Mouse (Mus musculus): ENCODE data around the gene Srsf4. TPM values are rescaled to one million over a fixed set of nuclear protein-coding genes. Genes with fewer than 3 reads are reported as not detected.
A peak's percentile ranks its signal among the peaks of the same experiment; 100 is the strongest.

Srsf4 gene
- polyA plus RNA-seq, 1 experiment from 2014 or later: 142 TPM

DNA sequence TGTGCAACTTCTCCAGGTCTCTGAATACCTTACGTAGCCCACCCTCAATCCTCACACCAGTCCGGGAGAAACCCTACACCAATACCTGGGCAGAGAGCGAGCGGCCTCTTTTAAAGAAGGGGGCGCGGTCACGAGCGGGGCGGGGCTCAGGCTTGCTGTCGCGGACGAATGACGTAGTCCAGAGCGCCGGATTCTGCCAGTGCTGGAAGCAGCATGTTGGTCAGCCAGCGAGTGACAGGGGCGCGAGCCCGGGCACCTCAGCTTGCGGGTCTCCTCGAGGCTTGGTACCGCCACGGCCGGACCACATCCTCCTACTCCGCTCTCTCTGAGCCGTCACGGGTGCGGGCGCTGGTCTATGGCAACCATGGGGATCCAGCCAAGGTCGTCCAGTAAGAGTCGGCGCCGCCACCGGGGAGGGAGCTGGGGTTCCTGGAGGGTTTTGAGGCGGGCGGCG lies 30.1 kb upstream of the Srsf4 start, which contains the start of gene Mecr:
Mecr (plus strand) TSS at position 181 of the 454 bp plus-strand sequence.
- peak; percentile 95 for DNase-seq (ENCODE audit: low spot score)
- H3K9me3 ChIP-seq: no peaks in the 10 kb centered on the region
- H3K36me3 ChIP-seq (replicated peaks): peaks cover 7% of the 10 kb centered on the region
- WGBS: under 1% methylated on average over 37 of the region's 37 CpGs
- H3K4me1 ChIP-seq: peaks cover 41% of the 10 kb centered on the region
- H3K4me3 ChIP-seq: peak within 1 kb of the TSS; percentile 100
- H3K27me3 ChIP-seq (replicated peaks; ENCODE audit: low read depth, poor library complexity, severe bottlenecking): peaks cover 25% of the 10 kb centered on the region
- peak within 1 kb of the TSS; percentile 82 for H3K27ac ChIP-seq (replicated peaks)

DNA sequence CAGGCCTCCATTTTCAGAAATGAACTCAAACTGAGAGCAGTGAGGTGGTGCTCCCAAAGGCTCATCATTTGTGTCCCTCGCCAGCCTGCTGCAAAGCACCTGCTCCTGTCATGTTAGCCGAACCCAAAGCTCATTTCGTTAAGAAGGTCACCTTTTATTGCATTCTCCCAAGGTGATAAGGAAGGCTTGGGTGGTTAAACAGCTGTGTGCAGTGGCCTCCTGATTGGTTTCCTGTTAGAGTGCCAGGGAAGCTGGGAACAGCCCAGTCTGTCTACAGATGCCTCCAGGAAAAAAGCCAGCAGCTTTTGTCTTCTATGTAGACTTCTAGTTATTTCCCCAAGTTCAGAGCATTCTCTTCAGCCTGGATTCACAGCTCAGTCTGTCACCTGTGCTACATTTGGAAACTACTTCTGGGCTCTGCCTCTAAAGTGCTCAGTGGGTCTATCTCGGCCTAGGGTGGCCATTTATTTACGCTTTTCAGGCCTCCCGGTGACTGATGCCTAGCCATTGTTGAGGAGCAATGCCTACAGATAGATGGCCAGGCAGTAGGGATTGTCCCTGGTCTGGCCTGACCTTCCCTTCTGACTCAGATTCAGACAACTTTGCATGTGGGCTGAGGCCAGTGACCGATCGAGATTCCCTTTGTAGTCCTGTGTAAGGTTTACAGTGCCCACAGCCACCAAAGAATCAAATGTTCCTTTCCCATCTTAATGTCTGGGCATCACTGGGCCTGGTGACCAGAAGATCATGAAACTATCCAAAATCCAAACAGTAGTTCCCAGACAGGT lies 27.2 kb upstream of the Srsf4 start:
- Histone ChIP-seq H3K27ac (replicated peaks) (no peak overlapping the region), H3K4me1 (peaks cover 42% of the 10 kb centered on the region), H3K4me3 (no peak overlapping the region), H3K36me3 (replicated peaks) (peaks cover 15% of the 10 kb centered on the region), H3K27me3 (replicated peaks; ENCODE audit: low read depth, poor library complexity, severe bottlenecking) (peaks cover 7% of the 10 kb centered on the region; the same call in 1 of the 2 replicates), H3K9me3 (no peaks in the 10 kb centered on the region)
- 87% methylated on average over 8 of the region's 8 CpGs for WGBS
- DNase-seq (ENCODE audit: low spot score): no peak

DNA sequence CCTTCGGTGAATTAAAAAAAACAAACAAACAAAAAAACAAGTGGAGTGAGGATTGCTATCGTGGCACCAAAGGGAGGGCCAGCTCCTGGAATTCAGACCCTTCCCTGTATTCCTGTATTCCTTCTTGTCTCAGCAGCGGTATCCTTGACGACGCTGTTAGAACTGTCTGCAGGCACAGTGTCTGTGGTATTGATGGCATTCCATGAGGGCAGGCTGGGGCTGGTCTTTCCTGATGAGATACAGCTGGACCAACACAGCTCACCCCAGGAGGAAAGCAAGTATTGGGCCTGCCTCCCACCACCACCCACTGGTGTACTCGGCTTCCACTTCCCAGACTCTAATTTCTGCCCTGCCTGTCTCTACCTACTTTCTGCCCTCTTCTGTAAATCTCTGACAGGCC lies 25.3 kb upstream of the Srsf4 start:
- Histone ChIP-seq H3K27ac (replicated peaks) (peak overlapping the region; percentile 61), H3K36me3 (replicated peaks) (peaks cover 15% of the 10 kb centered on the region), H3K9me3 (no peaks in the 10 kb centered on the region), H3K4me1 (peaks cover 38% of the 10 kb centered on the region), H3K27me3 (replicated peaks; ENCODE audit: low read depth, poor library complexity, severe bottlenecking) (no peaks in the 10 kb centered on the region), H3K4me3 (no peak overlapping the region)
- WGBS: 68% methylated on average over 6 of the region's 6 CpGs
- DNase-seq (ENCODE audit: low spot score): peak; percentile 47

DNA sequence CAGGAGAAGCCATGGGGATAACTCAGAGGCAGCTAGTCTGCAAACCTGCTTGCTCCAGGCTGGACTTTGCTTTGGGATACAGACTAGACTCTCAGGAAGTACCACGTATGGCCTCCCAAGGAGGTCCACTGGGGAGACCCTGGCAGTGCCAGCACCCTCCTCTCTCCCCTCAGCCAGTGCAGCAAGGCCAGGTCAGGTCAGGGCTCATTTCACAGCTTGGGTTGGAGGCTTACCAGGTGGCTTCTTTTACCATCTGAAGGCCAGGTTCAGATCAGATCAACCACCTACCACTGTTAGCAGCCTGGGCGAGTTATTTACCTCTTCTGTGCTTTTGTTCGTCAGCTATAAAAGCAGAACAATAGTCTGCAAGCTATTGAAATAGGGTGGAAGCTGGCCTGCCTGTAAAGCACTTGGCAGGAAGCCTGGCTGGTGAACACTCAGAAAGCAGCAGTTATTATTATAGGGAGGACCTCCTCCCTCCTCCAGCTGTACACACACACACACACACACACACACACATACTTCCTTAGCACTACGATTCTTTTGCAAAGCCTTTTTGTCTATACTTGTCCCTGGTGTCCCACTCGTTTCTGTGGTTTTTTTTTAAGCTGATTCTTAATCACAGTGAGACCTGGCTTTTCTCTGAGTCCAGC lies 23.3 kb upstream of the Srsf4 start:
- WGBS: 60% methylated on average over 5 of the region's 5 CpGs
- peaks cover 24% of the 10 kb centered on the region for H3K4me1 ChIP-seq
- no peak overlapping the region for H3K4me3 ChIP-seq
- no peak for DNase-seq (ENCODE audit: low spot score)
- peak overlapping the region; percentile 51; the same call in 1 of the 2 replicates for H3K27ac ChIP-seq (replicated peaks)
- H3K27me3 ChIP-seq (replicated peaks; ENCODE audit: low read depth, poor library complexity, severe bottlenecking): no peaks in the 10 kb centered on the region
- H3K36me3 ChIP-seq (replicated peaks): peaks cover 15% of the 10 kb centered on the region
- H3K9me3 ChIP-seq: no peaks in the 10 kb centered on the region

DNA sequence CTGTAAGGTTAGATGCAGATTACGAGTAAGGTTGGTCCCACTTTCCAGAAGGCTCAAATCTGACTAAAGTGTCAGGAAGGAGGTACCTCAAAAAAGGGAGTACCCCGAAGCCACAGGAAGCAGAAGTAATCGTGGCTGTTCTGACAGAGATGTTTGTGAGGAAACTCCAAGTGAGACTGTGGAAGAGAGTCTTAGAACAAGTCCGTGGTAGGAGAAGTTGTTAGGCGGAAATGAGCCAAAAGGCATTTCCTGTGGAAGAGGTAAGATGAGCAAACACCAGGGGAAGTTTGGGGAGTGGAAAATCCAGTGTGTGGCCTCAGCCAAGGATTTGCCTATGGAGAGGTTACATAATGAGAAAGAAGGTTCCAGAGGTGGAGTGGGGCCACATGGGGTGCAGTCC lies 18.5 kb upstream of the Srsf4 start:
- H3K27me3 ChIP-seq (replicated peaks; ENCODE audit: low read depth, poor library complexity, severe bottlenecking): no peaks in the 10 kb centered on the region
- WGBS: 88% methylated on average over 5 of the region's 5 CpGs
- H3K4me3 ChIP-seq: no peak overlapping the region
- H3K27ac ChIP-seq (replicated peaks): no peak overlapping the region
- no peak for DNase-seq (ENCODE audit: low spot score)
- H3K36me3 ChIP-seq (replicated peaks): peaks cover 27% of the 10 kb centered on the region
- H3K4me1 ChIP-seq: 0 out of 2 replicates have a peak, but pooled peaks cover under 1% of the 10 kb centered on the region
- no peaks in the 10 kb centered on the region for H3K9me3 ChIP-seq

DNA sequence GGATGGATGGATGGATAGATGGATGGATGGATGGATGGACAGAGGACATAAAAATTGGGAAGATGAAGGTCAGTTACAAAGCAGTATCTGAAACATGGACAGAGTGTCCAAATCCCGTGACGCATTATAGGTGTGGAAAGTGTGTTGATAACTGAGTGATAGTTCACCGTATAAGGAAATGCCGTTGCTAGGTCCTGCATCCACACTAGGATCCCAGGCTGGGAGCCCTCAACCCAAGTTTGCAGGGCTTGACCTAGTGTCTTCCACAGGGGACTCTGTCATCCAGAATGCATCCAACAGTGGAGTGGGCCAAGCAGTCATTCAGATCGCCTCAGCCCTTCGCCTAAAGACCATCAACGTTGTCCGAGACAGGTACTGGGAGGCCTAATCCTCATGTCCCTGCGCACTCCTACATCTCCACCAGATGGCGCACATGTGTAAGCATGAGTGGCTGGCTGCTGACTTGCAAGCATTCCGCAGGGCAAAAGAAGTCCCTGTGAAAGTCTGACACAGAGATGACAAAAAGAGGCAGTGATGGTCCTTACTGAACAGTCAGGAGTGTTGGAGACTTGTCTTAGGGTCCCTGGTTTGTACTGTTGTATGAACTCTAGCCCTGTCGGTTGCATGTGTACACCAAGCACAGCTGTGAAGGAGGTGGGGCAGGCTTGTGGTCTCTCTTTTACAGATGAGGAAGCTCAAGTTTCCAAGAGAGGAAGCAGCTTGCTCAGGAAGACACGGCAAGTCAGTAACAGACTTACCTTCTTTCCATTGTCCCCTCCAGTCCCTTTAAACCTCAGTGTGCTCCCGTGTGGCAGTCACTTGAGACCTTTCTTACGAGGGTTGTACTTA lies 12.7 kb upstream of the Srsf4 start:
- WGBS: 50% methylated on average over 15 of the region's 15 CpGs

DNA sequence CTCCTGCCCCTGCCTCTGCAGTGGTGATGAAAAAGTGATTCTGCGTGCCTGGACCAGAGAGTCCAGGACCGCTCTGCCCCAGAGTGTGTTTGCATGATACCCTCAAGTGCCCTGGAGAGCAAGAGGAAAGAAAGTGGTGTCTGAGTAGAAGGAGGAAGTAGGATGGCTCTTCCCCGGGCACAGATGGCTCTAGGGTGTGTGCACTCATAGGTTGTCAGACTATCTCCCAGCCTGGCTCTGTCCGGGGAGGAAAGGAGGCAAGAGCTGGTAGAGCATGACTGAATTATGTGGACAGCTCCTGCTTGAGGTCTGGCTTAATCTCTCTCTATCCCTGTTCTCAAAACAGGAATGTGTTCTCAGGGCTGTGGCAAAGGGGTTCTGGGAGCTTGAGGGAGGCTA lies 12.1 kb upstream of the Srsf4 start:
- no peak for DNase-seq (ENCODE audit: low spot score)
- no peaks in the 10 kb centered on the region for H3K27me3 ChIP-seq (replicated peaks; ENCODE audit: low read depth, poor library complexity, severe bottlenecking)
- WGBS: 78% methylated on average over 4 of the region's 4 CpGs
- peaks cover 7% of the 10 kb centered on the region for H3K4me1 ChIP-seq
- no peak overlapping the region for H3K4me3 ChIP-seq
- H3K27ac ChIP-seq (replicated peaks): no peak overlapping the region
- peaks cover 84% of the 10 kb centered on the region for H3K36me3 ChIP-seq (replicated peaks)
- H3K9me3 ChIP-seq: no peaks in the 10 kb centered on the region

More for the DNA sequence above, 12.7 kb upstream of the Srsf4 start:
- H3K27ac ChIP-seq (replicated peaks): no peak overlapping the region
- H3K36me3 ChIP-seq (replicated peaks): peaks cover 80% of the 10 kb centered on the region
- H3K9me3 ChIP-seq: no peaks in the 10 kb centered on the region
- no peak overlapping the region for H3K4me3 ChIP-seq
- DNase-seq (ENCODE audit: low spot score): peak; percentile 80
- no peaks in the 10 kb centered on the region for H3K27me3 ChIP-seq (replicated peaks; ENCODE audit: low read depth, poor library complexity, severe bottlenecking)
- H3K4me1 ChIP-seq: peaks cover 7% of the 10 kb centered on the region

DNA sequence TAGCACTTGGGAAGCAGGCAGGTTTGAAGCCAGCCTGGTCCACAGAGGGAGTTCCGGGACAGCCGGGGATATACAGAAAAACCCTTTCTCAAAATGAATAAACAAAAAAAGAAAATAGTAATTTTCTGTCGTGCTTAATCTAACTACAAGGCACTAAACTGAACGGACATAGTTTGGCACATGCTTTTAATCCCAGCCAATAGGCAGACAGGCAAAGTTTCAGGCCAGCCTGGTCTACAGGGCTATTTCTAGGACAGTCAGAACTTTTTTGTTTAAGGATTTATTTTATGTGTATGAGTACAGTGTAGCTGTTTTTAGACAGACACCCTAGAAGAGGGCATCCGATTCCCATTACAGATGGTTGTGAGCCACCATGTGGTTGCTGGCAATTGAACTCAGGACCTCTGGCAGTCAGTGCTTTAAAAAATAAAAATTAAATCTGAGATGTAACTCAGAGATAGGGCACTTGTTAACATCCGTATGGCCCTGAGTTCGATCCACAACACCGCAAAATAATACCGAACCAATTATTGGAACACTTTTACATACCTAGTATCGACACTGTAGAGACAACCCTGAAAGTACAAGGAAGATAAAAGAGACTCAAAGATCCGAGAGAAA lies 635 bp upstream of the Srsf4 start:
- WGBS: 12% methylated on average over 11 of the region's 11 CpGs
- Histone ChIP-seq H3K27ac (replicated peaks) (peak overlapping the region; percentile 100), H3K4me1 (peaks cover 41% of the 10 kb centered on the region), H3K27me3 (replicated peaks; ENCODE audit: low read depth, poor library complexity, severe bottlenecking) (no peaks in the 10 kb centered on the region), H3K4me3 (peak overlapping the region; percentile 90), H3K9me3 (no peaks in the 10 kb centered on the region), H3K36me3 (replicated peaks) (peaks cover 15% of the 10 kb centered on the region)
- peak; percentile 15 for DNase-seq (ENCODE audit: low spot score)

DNA sequence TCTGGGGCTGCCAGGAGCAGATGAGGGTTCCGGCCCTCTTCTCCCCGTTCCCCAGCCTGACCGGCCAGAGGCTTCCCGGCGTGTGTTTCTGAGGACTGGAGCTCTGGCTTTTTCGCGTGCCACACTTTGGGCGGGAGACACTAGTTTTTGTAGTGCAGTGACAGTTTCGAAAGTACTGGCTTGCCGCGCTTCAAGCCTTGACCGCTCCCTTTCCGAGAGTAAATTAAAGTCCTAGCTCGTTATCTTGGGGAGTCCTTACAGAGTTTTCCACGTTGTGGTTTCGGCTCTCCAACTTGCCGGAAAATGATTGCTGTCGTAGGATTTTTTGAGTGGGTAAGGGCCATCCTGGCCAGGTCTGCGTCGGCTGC lies 736 bp downstream of the Srsf4 start:
- Histone ChIP-seq H3K4me1 (peaks cover 49% of the 10 kb centered on the region), H3K27me3 (replicated peaks; ENCODE audit: low read depth, poor library complexity, severe bottlenecking) (no peaks in the 10 kb centered on the region), H3K36me3 (replicated peaks) (peaks cover 14% of the 10 kb centered on the region), H3K9me3 (no peaks in the 10 kb centered on the region), H3K27ac (replicated peaks) (peak overlapping the region; percentile 100), H3K4me3 (peak overlapping the region; percentile 90)
- DNase-seq (ENCODE audit: low spot score): no peak
- under 1% methylated on average over 20 of the region's 20 CpGs for WGBS

DNA sequence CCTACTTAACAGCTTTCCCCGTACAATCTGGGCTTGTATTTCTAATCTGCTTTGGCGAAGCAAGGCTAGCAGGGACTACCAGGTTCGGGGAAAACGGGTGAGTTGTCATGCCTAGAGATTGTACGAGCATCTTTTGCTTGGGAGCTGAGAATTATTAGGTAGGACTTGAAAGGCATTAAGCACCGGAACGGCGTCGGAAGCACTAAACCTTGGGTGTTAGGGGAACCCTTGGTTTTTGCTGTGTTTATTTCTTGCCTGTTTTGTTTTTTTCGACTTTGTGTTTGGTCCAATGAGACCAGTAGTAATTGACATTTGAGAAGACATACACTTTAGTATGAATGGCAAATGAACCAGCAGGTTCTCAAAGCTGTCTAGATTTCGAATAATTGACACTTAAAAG lies 1.1 kb downstream of the Srsf4 start:
- H3K27me3 ChIP-seq (replicated peaks; ENCODE audit: low read depth, poor library complexity, severe bottlenecking): no peaks in the 10 kb centered on the region
- peaks cover 49% of the 10 kb centered on the region for H3K4me1 ChIP-seq
- no peak for DNase-seq (ENCODE audit: low spot score)
- no peaks in the 10 kb centered on the region for H3K9me3 ChIP-seq
- 6% methylated on average over 11 of the region's 11 CpGs for WGBS
- peak overlapping the region; percentile 100 for H3K27ac ChIP-seq (replicated peaks)
- peaks cover 14% of the 10 kb centered on the region for H3K36me3 ChIP-seq (replicated peaks)
- peak overlapping the region; percentile 90 for H3K4me3 ChIP-seq

DNA sequence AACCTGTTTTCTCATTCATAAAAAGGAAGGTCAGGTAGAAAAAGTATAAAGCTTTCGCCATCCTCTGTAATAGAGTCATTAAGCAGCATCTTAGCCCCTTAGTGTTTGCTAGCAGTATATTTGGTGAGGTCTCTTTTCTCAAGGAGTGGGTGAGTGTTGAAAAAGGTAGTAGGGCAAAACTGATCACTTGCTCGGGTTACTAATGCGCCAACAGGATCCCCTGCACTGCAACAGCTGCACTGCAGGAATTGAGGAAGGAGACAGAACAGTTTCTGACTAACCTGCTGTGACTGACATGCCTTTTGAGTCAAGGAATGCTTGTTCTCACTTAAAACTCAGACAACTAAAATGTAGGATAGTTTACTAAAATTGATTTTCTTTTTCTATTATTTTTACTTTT lies 1.8 kb downstream of the Srsf4 start:
- H3K27ac ChIP-seq (replicated peaks): no peak overlapping the region
- H3K4me1 ChIP-seq: peaks cover 49% of the 10 kb centered on the region
- WGBS: 45% methylated on average over 3 of the region's 3 CpGs

DNA sequence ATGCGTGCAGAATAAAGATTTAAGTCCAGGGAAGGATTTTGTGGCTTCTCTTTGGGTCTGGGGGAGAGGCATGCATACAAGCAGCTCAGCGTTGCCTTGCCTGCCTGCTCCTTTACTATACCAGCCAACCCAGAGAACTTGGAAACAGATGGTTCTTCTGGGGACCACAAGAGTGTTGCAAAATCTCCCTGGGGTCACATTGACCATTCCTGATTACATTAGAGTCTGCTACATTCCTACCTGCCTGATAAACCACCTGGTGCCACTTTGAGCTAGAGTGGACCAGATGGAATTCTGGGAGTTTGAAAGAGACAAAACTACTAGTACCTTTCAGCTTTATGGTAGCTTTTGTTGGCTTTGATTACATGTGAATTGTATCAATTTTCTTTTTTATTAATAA lies 3.4 kb downstream of the Srsf4 start:
- WGBS: 78% methylated on average over 2 of the region's 2 CpGs
- no peak for DNase-seq (ENCODE audit: low spot score)
- H3K36me3 ChIP-seq (replicated peaks): no peaks in the 10 kb centered on the region; the same call in 1 of the 2 replicates
- no peaks in the 10 kb centered on the region for H3K27me3 ChIP-seq (replicated peaks; ENCODE audit: low read depth, poor library complexity, severe bottlenecking)
- H3K27ac ChIP-seq (replicated peaks): no peak overlapping the region
- no peaks in the 10 kb centered on the region for H3K9me3 ChIP-seq
- peak overlapping the region; percentile 9; the same call in 1 of the 2 replicates for H3K4me3 ChIP-seq
- H3K4me1 ChIP-seq: peaks cover 56% of the 10 kb centered on the region

More for the DNA sequence above, 1.8 kb downstream of the Srsf4 start:
- peak overlapping the region; percentile 90 for H3K4me3 ChIP-seq
- no peaks in the 10 kb centered on the region for H3K27me3 ChIP-seq (replicated peaks; ENCODE audit: low read depth, poor library complexity, severe bottlenecking)
- peaks cover 11% of the 10 kb centered on the region for H3K36me3 ChIP-seq (replicated peaks)
- no peak for DNase-seq (ENCODE audit: low spot score)
- no peaks in the 10 kb centered on the region for H3K9me3 ChIP-seq
